Mouse (Mus musculus) CH12.LX (cell line): ENCODE data around the gene Tle3. TPM values are rescaled to one million over a fixed set of nuclear protein-coding genes. Genes with fewer than 3 reads are reported as not detected.

Source experiments
- DNase-seq: peaks from one replicate; pipeline ENCODE4 v3.0.0-alpha.2; 2013; ENCODE audit errors: extremely low read depth
- H3K27ac ChIP-seq: 2 replicates; pipeline ENCODE4 v1.5.1; 2012; ENCODE audit warnings: low read depth, mild to moderate bottlenecking, control low read depth, moderate library complexity; ENCODE audit not compliant: insufficient read depth
- H3K27me3 ChIP-seq: replicated peaks from 2 replicates; pipeline ENCODE3; 2012; ENCODE audit warnings: inconsistent platforms
- H3K36me3 ChIP-seq, 2 experiments: replicated peaks in 1 of 2; 2 replicates each; pipeline versions ENCODE3 to v1.6.1; 2012; ENCODE audit warnings: inconsistent platforms in 1 of 2, low read length in 1 of 2, mild to moderate bottlenecking in 1 of 2, mixed read lengths in 1 of 2, moderate library complexity in 1 of 2; ENCODE audit not compliant: control insufficient read depth in 1 of 2, insufficient read depth in 1 of 2
- H3K4me1 ChIP-seq, 2 experiments: 2 replicates each; pipeline ENCODE4 v1.6.1; 2012; ENCODE audit warnings: inconsistent platforms in 1 of 2, moderate library complexity in 1 of 2; ENCODE audit not compliant: insufficient read depth in 2 of 2, control insufficient read depth in 1 of 2
- H3K4me2 ChIP-seq: 2 replicates; pipeline ENCODE4 v1.6.1; 2012; ENCODE audit warnings: low read depth, mild to moderate bottlenecking, control low read depth; ENCODE audit not compliant: poor library complexity, insufficient read depth, severe bottlenecking
- H3K4me3 ChIP-seq, 3 experiments: fragments of 150-350 bp in 1 of 3; sonication (generic) in 1 of 3; replicated peaks in 1 of 3; 2 replicates each; pipeline versions ENCODE3 to v1.5.1; 2011 to 2012; ENCODE audit warnings: low read depth in 2 of 3, low read length in 2 of 3, mild to moderate bottlenecking in 2 of 3, moderate library complexity in 2 of 3, control low read depth in 1 of 3, improper control_type of control experiment in 1 of 3, inconsistent platforms in 1 of 3, mixed read lengths in 1 of 3; ENCODE audit not compliant: poor library complexity in 1 of 3
- H3K79me2 ChIP-seq: replicated peaks from 2 replicates; pipeline ENCODE4 v1.6.1; 2012; ENCODE audit warnings: mild to moderate bottlenecking, moderate library complexity; ENCODE audit not compliant: control insufficient read depth, poor library complexity, insufficient read depth, severe bottlenecking; ENCODE audit errors: extremely low read depth
- H3K9ac ChIP-seq: 2 replicates; pipeline ENCODE4 v1.6.1; 2012; ENCODE audit warnings: low read depth, mild to moderate bottlenecking, control low read depth, moderate library complexity; ENCODE audit not compliant: insufficient read depth
- H3K9me3 ChIP-seq: replicated peaks from 2 replicates; pipeline ENCODE3; 2012; ENCODE audit warnings: low read length, inconsistent platforms, mixed read lengths
- BHLHE40 ChIP-seq: IDR thresholded peaks from 2 replicates; pipeline ENCODE4 v1.6.1; 2011; ENCODE audit warnings: mild to moderate bottlenecking, low read depth, low read length, improper control_type of control experiment
- CHD1 ChIP-seq: IDR thresholded peaks from 2 replicates; pipeline ENCODE4 v1.6.1; 2012; ENCODE audit warnings: low read depth, low read length, improper control_type of control experiment, inconsistent platforms
- CHD2 ChIP-seq: IDR thresholded peaks from 2 replicates; pipeline ENCODE4 v1.6.1; 2011; ENCODE audit warnings: low read length, improper control_type of control experiment
- CTCF ChIP-seq, 2 experiments: IDR thresholded peaks in 1 of 2; conservative IDR thresholded peaks in 1 of 2; 2 replicates each; pipeline ENCODE4 v1.5.1; 2011 to 2012; ENCODE audit warnings: low read depth in 2 of 2, low read length in 2 of 2, improper control_type of control experiment in 1 of 2, inconsistent platforms in 1 of 2, mild to moderate bottlenecking in 1 of 2, moderate library complexity in 1 of 2
- E2F4 ChIP-seq: IDR thresholded peaks from 2 replicates; pipeline ENCODE4 v1.6.1; 2011; ENCODE audit warnings: low read depth, low read length, improper control_type of control experiment; ENCODE audit not compliant: insufficient replicate concordance
- ELF1 ChIP-seq: IDR thresholded peaks from 2 replicates; pipeline ENCODE4 v1.6.1; 2014; ENCODE audit warnings: low read depth, mild to moderate bottlenecking, inconsistent platforms, low read length, improper control_type of control experiment
- EP300 ChIP-seq: IDR thresholded peaks from 2 replicates; pipeline ENCODE4 v1.6.1; 2011; ENCODE audit warnings: low read length, improper control_type of control experiment
- ETS1 ChIP-seq: conservative IDR thresholded peaks from 2 replicates; pipeline ENCODE4 v1.6.1; 2012; ENCODE audit warnings: low read depth, mild to moderate bottlenecking, inconsistent platforms, low read length, improper control_type of control experiment, moderate library complexity
- GABPA ChIP-seq: IDR thresholded peaks from 2 replicates; pipeline ENCODE4 v1.6.1; 2012; ENCODE audit warnings: low read depth, low read length, improper control_type of control experiment, inconsistent platforms; ENCODE audit not compliant: insufficient replicate concordance
- HCFC1 ChIP-seq: IDR thresholded peaks from 2 replicates; pipeline ENCODE4 v1.6.1; 2012; ENCODE audit warnings: low read depth, mild to moderate bottlenecking, inconsistent platforms, low read length, improper control_type of control experiment
- IRF4 ChIP-seq: IDR thresholded peaks from 2 replicates; pipeline ENCODE4 v1.6.1; 2014; ENCODE audit warnings: low read depth, mild to moderate bottlenecking, inconsistent platforms, low read length, improper control_type of control experiment
- JUN ChIP-seq: IDR thresholded peaks from 2 replicates; pipeline ENCODE4 v1.6.1; 2011; ENCODE audit warnings: low read depth, mild to moderate bottlenecking, low read length, improper control_type of control experiment, moderate library complexity; ENCODE audit not compliant: insufficient read depth
- JUND ChIP-seq: conservative IDR thresholded peaks from 2 replicates; pipeline ENCODE4 v1.6.1; 2011; ENCODE audit warnings: low read depth, low read length, improper control_type of control experiment
- KAT2A ChIP-seq: IDR thresholded peaks from 2 replicates; pipeline ENCODE4 v1.6.1; 2012; ENCODE audit warnings: low read length, improper control_type of control experiment, inconsistent platforms; ENCODE audit not compliant: insufficient replicate concordance
- MAFK ChIP-seq: IDR thresholded peaks from 2 replicates; pipeline ENCODE4 v1.6.1; 2011; ENCODE audit warnings: low read length, improper control_type of control experiment; ENCODE audit not compliant: insufficient replicate concordance
- MAX ChIP-seq: IDR thresholded peaks from 2 replicates; pipeline ENCODE4 v1.6.1; 2011; ENCODE audit warnings: low read length, improper control_type of control experiment
- MAZ ChIP-seq: IDR thresholded peaks from 2 replicates; pipeline ENCODE4 v1.6.1; 2012; ENCODE audit warnings: low read depth, mild to moderate bottlenecking, inconsistent platforms, low read length, improper control_type of control experiment, moderate library complexity
- MEF2A ChIP-seq: IDR thresholded peaks from 2 replicates; pipeline ENCODE4 v1.6.1; 2014; ENCODE audit warnings: low read depth, mild to moderate bottlenecking, inconsistent platforms, low read length, improper control_type of control experiment, borderline replicate concordance
- MXI1 ChIP-seq: IDR thresholded peaks from 2 replicates; pipeline ENCODE4 v1.6.1; 2011; ENCODE audit warnings: mild to moderate bottlenecking, low read depth, low read length, improper control_type of control experiment
- MYC ChIP-seq: IDR thresholded peaks from 2 replicates; pipeline ENCODE4 v1.6.1; 2011; ENCODE audit warnings: low read depth, mild to moderate bottlenecking, improper control_type of control experiment, low read length
- NELFE ChIP-seq: IDR thresholded peaks from 2 replicates; pipeline ENCODE4 v1.6.1; 2011; ENCODE audit warnings: low read depth, low read length, improper control_type of control experiment
- NRF1 ChIP-seq: IDR thresholded peaks from 2 replicates; pipeline ENCODE4 v1.6.1; 2014; ENCODE audit warnings: low read depth, mild to moderate bottlenecking, inconsistent platforms, low read length, improper control_type of control experiment, moderate library complexity
- PAX5 ChIP-seq: IDR thresholded peaks from 2 replicates; pipeline ENCODE4 v1.6.1; 2012; ENCODE audit warnings: low read length, inconsistent platforms, mixed read lengths
- POLR2A ChIP-seq: IDR thresholded peaks from 2 replicates; pipeline ENCODE4 v1.6.1; 2011; ENCODE audit warnings: low read depth, mild to moderate bottlenecking, improper control_type of control experiment, low read length
- POLR2AphosphoS2 ChIP-seq: IDR thresholded peaks from 2 replicates; pipeline ENCODE4 v1.6.1; 2011; ENCODE audit warnings: low read depth, low read length, improper control_type of control experiment
- RAD21 ChIP-seq: IDR thresholded peaks from 2 replicates; pipeline ENCODE4 v1.6.1; 2011; ENCODE audit warnings: low read depth, mild to moderate bottlenecking, low read length, improper control_type of control experiment, moderate library complexity
- RCOR1 ChIP-seq: conservative IDR thresholded peaks from 2 replicates; pipeline ENCODE4 v1.6.1; 2012; ENCODE audit warnings: low read depth, mild to moderate bottlenecking, inconsistent platforms, low read length, improper control_type of control experiment
- SIN3A ChIP-seq: IDR thresholded peaks from 2 replicates; pipeline ENCODE4 v1.6.1; 2012; ENCODE audit warnings: low read length, improper control_type of control experiment, inconsistent platforms
- SMC3 ChIP-seq: IDR thresholded peaks from 2 replicates; pipeline ENCODE4 v1.6.1; 2011; ENCODE audit warnings: low read depth, low read length, improper control_type of control experiment
- TBP ChIP-seq: conservative IDR thresholded peaks from 2 replicates; pipeline ENCODE4 v1.6.1; 2011; ENCODE audit warnings: low read depth, low read length, improper control_type of control experiment
- TCF12 ChIP-seq: IDR thresholded peaks from 2 replicates; pipeline ENCODE4 v1.6.1; 2014; ENCODE audit warnings: low read depth, mild to moderate bottlenecking, inconsistent platforms, low read length, improper control_type of control experiment
- UBTF ChIP-seq: IDR thresholded peaks from 2 replicates; pipeline ENCODE4 v1.6.1; 2012; ENCODE audit warnings: low read depth, mild to moderate bottlenecking, inconsistent platforms, low read length, improper control_type of control experiment, moderate library complexity
- USF1 ChIP-seq: IDR thresholded peaks from 2 replicates; pipeline ENCODE4 v1.6.1; 2014; ENCODE audit warnings: low read depth, mild to moderate bottlenecking, inconsistent platforms, low read length, improper control_type of control experiment
- USF2 ChIP-seq: conservative IDR thresholded peaks from 2 replicates; pipeline ENCODE4 v1.6.1; 2011; ENCODE audit warnings: low read depth, low read length, improper control_type of control experiment
- ZC3H11A ChIP-seq: IDR thresholded peaks from 2 replicates; pipeline ENCODE4 v1.6.1; 2012; ENCODE audit warnings: low read depth, mild to moderate bottlenecking, inconsistent platforms, low read length, improper control_type of control experiment
- ZKSCAN1 ChIP-seq: IDR thresholded peaks from 2 replicates; pipeline ENCODE4 v1.6.1; 2012; ENCODE audit warnings: low read depth, inconsistent platforms, low read length, improper control_type of control experiment, borderline replicate concordance
- ZMIZ1 ChIP-seq: IDR thresholded peaks from 2 replicates; pipeline ENCODE4 v1.6.1; 2012; ENCODE audit warnings: low read depth, mild to moderate bottlenecking, inconsistent platforms, low read length, improper control_type of control experiment
- ZNF384 ChIP-seq: IDR thresholded peaks from 2 replicates; pipeline ENCODE4 v1.6.1; 2012; ENCODE audit warnings: low read depth, low read length, improper control_type of control experiment, inconsistent platforms
- dilution Hi-C: fragments of 300-500 bp; cut with MboI; formaldehyde crosslinking; loops from 2 replicates; pipeline ENCODE4 v1.14.3; 2020; ENCODE audit warnings: low sequenced_read_pairs; ENCODE audit not compliant: extremely low pct_unique_long_range_greater_than_20kb, extremely low pct_ligation_motif_present
- in situ Hi-C: fragments of 300-500 bp; cut with MboI; formaldehyde crosslinking; loops from 3 replicates; pipeline ENCODE4 v1.14.3; 2019; ENCODE audit warnings: low sequenced_read_pairs, low pct_ligation_motif_present, low pct_unique_long_range_greater_than_20kb, mixed read lengths
- polyA plus RNA-seq: library from polyadenylated mRNA; unstranded; fragments of >175 nt; gene quantifications from 2 replicates; pipeline ENCODE4 v1.2.1, GENCODE M21; 2012; ENCODE audit warnings: low read depth; ENCODE audit not compliant: insufficient read length
- total RNA-seq, 2 experiments: library from RNA; depleted of rRNA; stranded (reverse); fragments of 300-350 nt in 1 of 2; fragments of >200 nt in 1 of 2; gene quantifications; 2 replicates each; pipeline ENCODE4 v1.2.3; 2012 to 2014

Gene Tle3
- total and polyA plus RNA-seq, 3 experiments: 8.1 to 29.1 (median 22.8) TPM

DNA sequence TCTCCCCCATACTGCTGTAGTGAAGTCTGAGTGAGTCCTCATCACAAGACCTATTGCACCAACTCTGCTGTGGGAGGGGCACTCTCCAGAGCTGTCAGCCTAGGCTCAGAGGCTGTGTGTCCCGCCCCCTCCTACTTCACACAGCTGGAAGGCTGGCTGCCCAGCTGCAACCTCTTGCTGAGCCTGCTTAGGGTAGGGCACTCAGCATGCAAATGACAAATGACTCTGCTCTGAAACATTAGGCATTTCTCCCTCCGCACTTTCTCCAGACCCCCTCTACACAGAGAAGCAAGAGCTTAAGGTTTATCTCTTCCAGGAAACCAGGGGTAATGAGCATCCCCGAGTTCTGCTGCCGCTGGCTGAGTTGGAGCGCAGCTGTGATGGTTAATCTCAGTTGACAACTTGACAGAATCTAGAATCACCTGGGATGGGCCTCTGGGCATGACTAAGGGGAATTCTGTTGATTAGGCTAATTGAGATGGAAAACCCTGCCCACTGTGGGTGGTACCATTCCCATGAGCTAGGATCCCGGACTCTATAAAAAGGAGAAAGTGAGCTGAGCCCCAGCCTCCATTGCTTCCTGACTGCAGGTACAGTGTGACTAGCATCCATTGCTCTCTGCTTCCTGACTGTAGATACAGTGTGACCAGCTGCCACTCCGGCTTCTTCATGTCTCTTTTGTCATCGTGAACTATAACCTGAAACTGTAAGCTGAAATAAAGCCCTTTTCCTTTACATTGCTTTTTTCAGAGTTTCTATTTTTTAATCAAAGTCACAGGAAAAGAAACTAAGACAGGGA is 63.2 kb downstream of the Tle3 start:
- H3K27ac ChIP-seq: no peak overlapping the region

DNA sequence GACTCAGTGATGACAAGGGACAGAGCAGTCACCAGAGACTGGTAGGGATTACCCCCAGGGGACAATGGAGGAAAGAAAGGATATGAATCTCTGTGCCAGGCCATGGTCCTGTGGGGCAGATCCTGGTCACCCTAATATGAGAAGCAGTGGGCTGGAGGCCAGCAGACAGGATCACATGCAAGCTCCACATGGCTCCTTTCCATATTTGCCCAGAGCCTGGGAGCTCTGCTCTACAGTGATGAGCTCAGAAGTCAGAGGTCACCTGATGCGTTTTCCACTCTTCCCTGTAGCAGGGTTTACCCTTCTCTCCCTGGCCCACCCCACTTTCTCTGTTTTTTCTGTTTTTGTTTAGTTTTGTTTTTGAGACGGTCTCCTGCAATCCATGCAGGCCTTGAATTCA is 63.9 kb downstream of the Tle3 start:
- DNase-seq: no peak
- TF ChIP-seq EP300 (no peak), ETS1 (no peak), POLR2A (no peak), MEF2A (no peak), USF2 (no peak), IRF4 (no peak), ZKSCAN1 (no peak), ZC3H11A (no peak), UBTF (no peak), ZNF384 (no peak), NELFE (no peak), MXI1 (no peak), MAZ (no peak), SMC3 (no peak), NRF1 (no peak), ZMIZ1 (no peak)
- Histone ChIP-seq H3K27me3 (peaks cover 1% of the 10 kb centered on the region), H3K4me3 (no peak overlapping the region), H3K36me3 (no peaks in the 10 kb centered on the region), H3K4me2 (no peak overlapping the region), H3K27ac (no peak overlapping the region), H3K4me1 (peaks cover 42 to 84% of the 10 kb centered on the region in 2 experiments), H3K9me3 (peaks cover 4% of the 10 kb centered on the region), H3K79me2 (no peaks in the 10 kb centered on the region), H3K9ac (no peak overlapping the region)
- in situ Hi-C loops (no loop called here), dilution Hi-C loops (no loop called here)

More for the DNA sequence above, 63.2 kb downstream of the Tle3 start:
- Histone ChIP-seq H3K36me3 (no peaks in the 10 kb centered on the region), H3K4me3 (no peak overlapping the region), H3K9me3 (peaks cover 12% of the 10 kb centered on the region), H3K9ac (no peak overlapping the region), H3K27me3 (peaks cover 1% of the 10 kb centered on the region), H3K4me2 (peak overlapping the region; percentile 18; the same call in 1 of the 2 replicates), H3K79me2 (no peaks in the 10 kb centered on the region), H3K4me1 (peaks cover 47 to 84% of the 10 kb centered on the region in 2 experiments)
- TF ChIP-seq SIN3A (peak; percentile 79), CHD2 (no peak; the same call in 1 of the 2 replicates), MYC (no peak), ZMIZ1 (no peak), CHD1 (no peak), ZKSCAN1 (no peak), PAX5 (no peak), MAZ (peak; percentile 77), E2F4 (no peak), KAT2A (no peak), IRF4 (0 out of 2 replicates have a peak, but pooled peaks have one; percentile 8), MXI1 (no peak), JUND (no peak), RCOR1 (no peak), NELFE (no peak), USF1 (no peak), ETS1 (peak; percentile 86), GABPA (no peak), POLR2AphosphoS2 (no peak), RAD21 (no peak; the same call in none of the 2 replicates), ZNF384 (no peak), ELF1 (no peak), MAFK (no peak), CTCF (conservative IDR thresholded peaks at IDR 0.05 in 1 of 2, IDR thresholded peaks at IDR 0.05 in 1 of 2; ENCODE audit: low read depth in 2 of 2, low read length in 2 of 2) (no peak), BHLHE40 (peak; percentile 48; the same call in 1 of the 2 replicates), NRF1 (0 out of 2 replicates have a peak, but pooled peaks have one; percentile 17), POLR2A (no peak), EP300 (peak; percentile 44; the same call in 1 of the 2 replicates), SMC3 (0 out of 2 replicates have a peak, but pooled peaks have one; percentile 6), TBP (no peak), MEF2A (no peak; the same call in 1 of the 2 replicates), MAX (no peak), UBTF (no peak), HCFC1 (no peak), USF2 (no peak), ZC3H11A (no peak), JUN (no peak), TCF12 (peak; percentile 84)
- dilution Hi-C loops: no loop called here
- in situ Hi-C loops: no loop called here
- DNase-seq: peak; percentile 88
